Mouse (Mus musculus) lung, postnatal 0 days (tissue): ENCODE results near the gene Mxra7. TPM values are rescaled to one million over a fixed set of nuclear protein-coding genes. Genes with fewer than 3 reads are reported as not detected.
A peak's percentile ranks its signal among the peaks of the same experiment; 100 is the strongest.

Source experiments
- ATAC-seq: fragments of 200-750 bp; cut with Nextera tagmentation; 2 replicates; pipeline ENCODE4 v1.8.0; 2017; ENCODE audit warnings: moderate library complexity
- DNase-seq: peaks from one replicate; pipeline ENCODE4 v3.0.0-alpha.2; 2016; ENCODE audit warnings: low spot score
- H3K27ac ChIP-seq: fragments of 300-500 bp; sonication (generic); 2 replicates; pipeline ENCODE4 v1.5.1; 2014; ENCODE audit warnings: antibody characterized with exemption, mild to moderate bottlenecking, low read length, mixed read lengths
- H3K27me3 ChIP-seq: fragments of 300-500 bp; sonication (generic); replicated peaks from 2 replicates; pipeline ENCODE4 v1.6.1; 2014; ENCODE audit warnings: low read length, mixed read lengths; ENCODE audit not compliant: insufficient read depth
- H3K36me3 ChIP-seq: fragments of 300-500 bp; sonication (generic); 2 replicates; pipeline ENCODE4 v1.6.1; 2014; ENCODE audit warnings: low read length, mixed read lengths; ENCODE audit not compliant: insufficient read depth
- H3K4me1 ChIP-seq: fragments of 300-500 bp; sonication (generic); 2 replicates; pipeline ENCODE4 v1.6.1; 2014; ENCODE audit warnings: antibody characterized with exemption, low read depth, low read length, mixed read lengths; ENCODE audit not compliant: insufficient read depth
- H3K4me2 ChIP-seq: fragments of 300-500 bp; sonication (generic); replicated peaks from 2 replicates; pipeline ENCODE4 v1.6.1; 2014; ENCODE audit warnings: low read depth, mild to moderate bottlenecking, low read length, moderate library complexity, mixed read lengths
- H3K4me3 ChIP-seq: fragments of 300-500 bp; sonication (generic); 2 replicates; pipeline ENCODE4 v1.5.1; 2014; ENCODE audit warnings: low read depth, low read length
- H3K9ac ChIP-seq: fragments of 300-500 bp; sonication (generic); replicated peaks from 2 replicates; pipeline ENCODE4 v1.6.1; 2014; ENCODE audit warnings: low read depth, mild to moderate bottlenecking
- H3K9me3 ChIP-seq: fragments of 300-500 bp; sonication (generic); 2 replicates; pipeline ENCODE4 v1.6.1; 2016; ENCODE audit warnings: low read length, mixed read lengths
- CTCF ChIP-seq: IDR thresholded peaks from 2 replicates; pipeline ENCODE4 v1.5.1; 2016; ENCODE audit warnings: antibody characterized with exemption, mild to moderate bottlenecking
- EP300 ChIP-seq: IDR thresholded peaks from 2 replicates; pipeline ENCODE4 v1.6.1; 2016; ENCODE audit warnings: antibody characterized with exemption, mild to moderate bottlenecking, control low read depth
- WGBS: fragments of 180-500 bp; shearing (Covaris S2); extraction: QIAGEN DNeasy Blood & Tissue Kit; methylation state at CpG from one replicate; pipeline ENCODE4 v1.1.7; 2014; 5-methylcytosine and 5-hydroxymethylcytosine counted together
- polyA plus RNA-seq: library from polyadenylated mRNA; unstranded; fragments of >200 nt; fragmentation: Nextera tagmentation; extraction: Ambion mirVana; gene quantifications from 2 replicates; pipeline ENCODE4 v1.2.1, GENCODE M21; 2015

Gene Mxra7
- polyA plus RNA-seq, 1 experiment from 2014 or later = 34.6 TPM

DNA sequence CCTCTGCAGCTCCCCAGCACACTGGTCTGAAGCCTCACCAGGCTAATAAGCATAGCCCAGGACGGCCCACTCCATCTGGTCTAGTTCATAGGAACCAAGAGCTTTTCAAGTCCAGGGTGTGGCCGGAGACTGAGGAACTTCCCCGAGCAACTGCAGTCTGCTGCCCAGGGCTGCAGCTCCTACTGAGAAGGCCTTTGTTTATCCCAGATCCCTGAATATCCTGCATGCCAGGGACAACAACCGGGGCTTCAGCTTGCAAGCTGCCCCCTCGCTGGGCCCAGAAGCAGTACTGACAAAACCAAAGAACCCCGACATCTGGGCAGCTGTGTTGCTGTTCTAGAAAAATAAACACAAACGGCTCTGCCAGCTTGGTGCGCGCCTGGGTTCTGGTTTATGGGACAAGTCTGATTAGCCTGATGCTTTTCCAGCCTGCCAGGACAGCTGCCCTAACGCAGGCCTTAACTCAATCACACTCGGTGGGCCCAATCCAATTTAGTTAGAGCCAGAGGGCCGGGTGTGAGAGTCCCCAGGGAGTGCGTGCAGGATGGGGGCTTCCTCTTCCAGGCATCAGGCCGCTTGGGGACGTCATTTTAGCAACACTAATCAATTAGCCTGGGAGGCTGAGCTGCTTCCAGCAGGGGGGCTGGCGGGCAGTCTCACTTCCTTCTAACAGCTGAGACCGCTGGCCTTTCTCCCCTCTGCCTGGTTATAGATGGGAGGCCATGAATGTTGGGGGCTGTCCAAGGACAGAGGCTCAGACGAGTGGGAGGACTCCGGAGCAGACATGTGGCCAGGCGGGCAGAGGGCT lies 13.6 kb downstream of the Mxra7 start:
- Histone ChIP-seq H3K4me3 (no peak overlapping the region), H3K27me3 (no peaks in the 10 kb centered on the region), H3K27ac (peak overlapping the region; percentile 89), H3K9ac (no peak overlapping the region), H3K4me1 (peaks cover 22% of the 10 kb centered on the region), H3K36me3 (no peaks in the 10 kb centered on the region), H3K4me2 (0 out of 2 replicates have a peak overlapping the region, but pooled peaks have one; percentile 8), H3K9me3 (no peaks in the 10 kb centered on the region)
- TF ChIP-seq CTCF = peak; percentile 33; the same call in 1 of the 2 replicates
- TF ChIP-seq EP300 = 0 out of 2 replicates have a peak, but pooled peaks have one; percentile 25
- WGBS = 26% methylated on average over 20 of the region's 20 CpGs
- DNase-seq (peak; percentile 94), ATAC-seq (peak; percentile 78)

- no peak for ATAC-seq
- Histone ChIP-seq H3K9ac (no peak overlapping the region), H3K9me3 (no peaks in the 10 kb centered on the region), H3K4me1 (peaks cover 22% of the 10 kb centered on the region), H3K4me2 (no peak overlapping the region), H3K27ac (peak overlapping the region; percentile 89), H3K4me3 (no peak overlapping the region), H3K36me3 (no peaks in the 10 kb centered on the region), H3K27me3 (no peaks in the 10 kb centered on the region)
- TF ChIP-seq CTCF (no peak), EP300 (no peak)
- DNase-seq = no peak
- 78% methylated on average over 13 of the region's 13 CpGs for WGBS
These were observed 14.2 kb downstream of the Mxra7 start for GRCm38 (mm10) chr11:116813610-116814009.

DNA sequence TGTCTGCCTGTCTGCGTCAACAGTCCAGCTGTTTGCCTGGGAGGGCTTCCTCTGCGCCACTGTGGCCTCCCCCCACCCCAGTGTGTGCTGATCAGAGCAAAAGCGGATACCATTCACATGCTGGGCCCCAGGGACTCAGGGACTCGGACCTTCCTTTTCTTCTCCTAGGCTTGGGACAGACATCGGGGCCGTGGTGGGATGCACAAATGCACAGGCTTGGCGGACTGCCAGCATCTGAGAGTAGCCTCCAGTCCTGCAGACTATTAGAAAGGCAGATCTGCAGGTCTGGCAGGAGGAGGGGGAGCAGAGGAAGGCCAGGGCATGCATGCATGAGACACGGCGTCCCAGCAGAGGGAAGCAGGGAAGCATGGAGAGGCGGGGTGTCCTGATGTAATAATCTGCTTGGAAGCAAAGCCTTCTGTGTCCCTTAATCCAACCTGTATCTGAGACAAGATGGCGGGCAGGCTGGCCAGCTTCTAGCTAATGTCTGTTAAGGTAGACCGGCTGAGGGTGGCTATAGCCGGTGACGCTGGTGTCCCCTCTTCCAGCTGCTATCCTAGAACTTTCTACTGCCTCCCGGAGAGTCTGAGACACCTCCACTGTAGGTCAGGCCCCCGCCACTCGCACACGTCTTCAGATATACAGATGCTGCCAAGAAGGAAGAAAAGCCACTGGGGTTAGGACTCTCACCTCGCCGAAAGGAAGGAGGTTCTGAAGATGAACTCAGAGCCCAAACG lies 14.9 kb downstream of the Mxra7 start:
- no peak overlapping the region for H3K9ac ChIP-seq
- WGBS = 53% methylated on average over 21 of the region's 21 CpGs
- no peak for TF ChIP-seq EP300
- peak; percentile 46 for TF ChIP-seq CTCF

GRCm38 (mm10) chr11:116810983-116811901 lies 16.6 kb downstream of the Mxra7 start:
- H3K27me3 ChIP-seq = no peaks in the 10 kb centered on the region
- no peak for TF ChIP-seq CTCF
- no peak for TF ChIP-seq EP300
- peak overlapping the region; percentile 50 for H3K4me2 ChIP-seq
- H3K9me3 ChIP-seq = no peaks in the 10 kb centered on the region
- no peaks in the 10 kb centered on the region for H3K36me3 ChIP-seq
- 17% methylated on average over 29 of the region's 32 CpGs for WGBS
- DNase-seq (peak; percentile 86), ATAC-seq (peak; percentile 58)
- peaks cover 22% of the 10 kb centered on the region for H3K4me1 ChIP-seq
- H3K27ac ChIP-seq = no peak overlapping the region
- H3K9ac ChIP-seq = no peak overlapping the region
- no peak overlapping the region for H3K4me3 ChIP-seq

More for the DNA sequence above, 14.9 kb downstream of the Mxra7 start:
- Histone ChIP-seq H3K9me3 (no peaks in the 10 kb centered on the region), H3K36me3 (no peaks in the 10 kb centered on the region), H3K27me3 (no peaks in the 10 kb centered on the region), H3K4me2 (no peak overlapping the region), H3K4me3 (no peak overlapping the region), H3K4me1 (peaks cover 22% of the 10 kb centered on the region), H3K27ac (peak overlapping the region; percentile 89; the same call in 1 of the 2 replicates)
- DNase-seq (no peak), ATAC-seq (no peak)

DNA sequence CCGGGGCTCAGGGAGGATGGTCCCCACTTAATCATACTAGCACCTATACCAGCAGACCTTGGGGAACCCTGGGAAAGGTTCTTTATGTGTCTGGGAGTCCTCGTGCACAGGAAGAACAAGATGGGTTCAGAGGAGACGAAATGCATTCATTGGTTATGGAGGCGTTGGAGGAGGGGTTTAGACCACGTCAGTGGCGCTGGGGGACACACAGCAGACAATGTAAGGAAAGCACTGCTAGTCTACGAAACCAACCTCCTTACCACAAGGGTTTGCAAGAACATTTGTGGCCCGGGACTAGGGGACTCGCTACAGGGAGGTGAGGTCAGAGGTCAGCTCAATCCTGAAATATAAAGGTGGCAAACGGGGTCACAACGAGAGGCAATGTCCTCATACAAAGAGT lies 17.3 kb downstream of the Mxra7 start:
- no peak for DNase-seq
- TF ChIP-seq EP300 (no peak), CTCF (no peak)

More for the DNA sequence above, 17.3 kb downstream of the Mxra7 start:
- H3K4me3 ChIP-seq = no peak overlapping the region
- no peaks in the 10 kb centered on the region for H3K27me3 ChIP-seq
- H3K36me3 ChIP-seq = no peaks in the 10 kb centered on the region
- no peak overlapping the region for H3K27ac ChIP-seq
- no peak overlapping the region for H3K9ac ChIP-seq
- 81% methylated on average over 11 of the region's 11 CpGs for WGBS
- no peak overlapping the region for H3K4me2 ChIP-seq
- H3K4me1 ChIP-seq = peaks cover 22% of the 10 kb centered on the region
- H3K9me3 ChIP-seq = no peaks in the 10 kb centered on the region
- no peak for ATAC-seq
